Mouse (Mus musculus) ES-Bruce4 (cell line): Measurements from ENCODE around the gene Tpi1. TPM values are rescaled to one million over a fixed set of nuclear protein-coding genes. Genes with fewer than 3 reads are reported as not detected.

Experiments used
- H3K27ac ChIP-seq: 2 replicates; pipeline ENCODE4 v1.5.1; 2012; ENCODE audit warnings: low read length, inconsistent platforms; ENCODE audit not compliant: insufficient read depth
- H3K27me3 ChIP-seq: 2 replicates; pipeline ENCODE4 v1.6.1; 2012; ENCODE audit warnings: mild to moderate bottlenecking, low read length, inconsistent platforms; ENCODE audit not compliant: control insufficient read depth, poor library complexity, insufficient read depth, severe bottlenecking
- H3K36me3 ChIP-seq: 2 replicates; pipeline ENCODE4 v1.6.1; 2012; ENCODE audit warnings: inconsistent platforms, mild to moderate bottlenecking, low read length, moderate library complexity; ENCODE audit not compliant: control insufficient read depth, poor library complexity, insufficient read depth, severe bottlenecking
- H3K4me1 ChIP-seq: one replicate; pipeline ENCODE4 v1.8.1; 2011; ENCODE audit warnings: low read length; ENCODE audit not compliant: control insufficient read depth, insufficient read depth
- H3K4me3 ChIP-seq: 2 replicates; pipeline ENCODE4 v1.5.1; 2011; ENCODE audit warnings: low read depth, mild to moderate bottlenecking, low read length
- H3K9ac ChIP-seq: 2 replicates; pipeline ENCODE4 v1.6.1; 2012; ENCODE audit warnings: low read depth, mild to moderate bottlenecking, inconsistent platforms; ENCODE audit not compliant: poor library complexity, severe bottlenecking
- H3K9me3 ChIP-seq: replicated peaks from 2 replicates; pipeline ENCODE4 v1.6.1; 2012; ENCODE audit warnings: mild to moderate bottlenecking, low read length, inconsistent platforms; ENCODE audit not compliant: control insufficient read depth, poor library complexity, insufficient read depth, severe bottlenecking
- CTCF ChIP-seq: IDR thresholded peaks from one replicate; pipeline ENCODE4 v1.8.1; 2011; ENCODE audit warnings: low read depth, low read length
- EP300 ChIP-seq: IDR thresholded peaks from 2 replicates; pipeline ENCODE4 v1.6.1; 2011; ENCODE audit warnings: low read depth, low read length; ENCODE audit not compliant: insufficient read depth
- POLR2A ChIP-seq: IDR thresholded peaks from one replicate; pipeline ENCODE4 v1.8.1; 2011; ENCODE audit warnings: low read length; ENCODE audit not compliant: insufficient read depth
- polyA plus RNA-seq: library from polyadenylated mRNA; stranded (reverse); fragments of >200 nt; gene quantifications from 2 replicates; pipeline ENCODE4 v1.2.4, GENCODE M21; 2011; ENCODE audit warnings: low read depth; ENCODE audit not compliant: missing spikeins, insufficient read depth, insufficient read length

Tpi1 gene
- polyA plus RNA-seq, 1 experiment, result 389 TPM

DNA sequence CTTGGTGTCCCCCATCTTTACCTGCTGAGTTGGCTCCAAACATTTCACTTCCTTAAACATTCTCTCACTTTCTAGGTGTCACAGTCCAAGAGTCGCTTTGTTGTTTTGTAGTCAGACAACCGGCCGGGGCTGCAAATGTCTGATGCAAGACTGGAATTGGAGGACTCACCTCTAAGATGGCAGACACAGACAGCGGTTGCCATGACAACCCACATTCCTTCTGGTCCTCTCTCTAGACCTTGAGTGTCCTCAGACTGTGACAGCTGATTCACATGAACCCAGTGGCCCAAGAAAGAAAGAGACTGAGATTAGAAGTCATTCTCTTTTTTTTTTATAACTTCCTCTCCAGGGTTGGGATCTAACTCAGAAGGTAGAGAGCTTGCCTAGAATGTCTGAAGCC, 24.6 kb downstream of the Tpi1 start:
- no peaks in the 10 kb centered on the region for H3K9me3 ChIP-seq

DNA sequence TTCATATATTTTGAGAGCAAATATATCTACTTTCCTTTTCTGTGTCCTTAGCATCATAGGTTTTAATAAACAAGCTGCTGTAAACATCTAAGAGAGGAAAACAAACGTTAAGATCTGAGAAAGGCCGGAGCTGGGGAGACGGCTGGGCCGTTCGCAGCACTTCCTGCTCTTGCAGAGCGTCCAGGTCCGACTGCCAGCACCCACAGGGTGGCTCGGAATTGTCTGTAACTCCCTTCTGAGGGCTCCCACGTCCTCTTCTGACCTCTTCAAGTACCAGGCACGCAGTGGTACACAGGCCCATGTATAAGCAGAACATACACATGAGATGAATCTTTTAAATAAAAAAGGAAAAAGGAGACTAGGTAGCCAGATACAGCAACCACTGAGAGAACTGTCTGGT, 26.4 kb downstream of the Tpi1 start:
- no peak overlapping the region for H3K9ac ChIP-seq
- H3K27me3 ChIP-seq, result no peaks in the 10 kb centered on the region
- no peaks in the 10 kb centered on the region for H3K4me1 ChIP-seq
- no peak for TF ChIP-seq POLR2A
- TF ChIP-seq CTCF, result no peak
- TF ChIP-seq EP300, result no peak
- H3K36me3 ChIP-seq, result no peaks in the 10 kb centered on the region
- H3K4me3 ChIP-seq, result no peak overlapping the region
- no peak overlapping the region for H3K27ac ChIP-seq
- H3K9me3 ChIP-seq, result no peaks in the 10 kb centered on the region

More for the DNA sequence above, 24.6 kb downstream of the Tpi1 start:
- peak overlapping the region; percentile 52; the same call in 1 of the 2 replicates for H3K27ac ChIP-seq
- H3K36me3 ChIP-seq, result no peaks in the 10 kb centered on the region
- no peak for TF ChIP-seq POLR2A
- no peak for TF ChIP-seq CTCF
- TF ChIP-seq EP300, result no peak
- no peak overlapping the region for H3K9ac ChIP-seq
- H3K4me3 ChIP-seq, result no peak overlapping the region
- no peaks in the 10 kb centered on the region for H3K27me3 ChIP-seq
- H3K4me1 ChIP-seq, result no peaks in the 10 kb centered on the region

DNA sequence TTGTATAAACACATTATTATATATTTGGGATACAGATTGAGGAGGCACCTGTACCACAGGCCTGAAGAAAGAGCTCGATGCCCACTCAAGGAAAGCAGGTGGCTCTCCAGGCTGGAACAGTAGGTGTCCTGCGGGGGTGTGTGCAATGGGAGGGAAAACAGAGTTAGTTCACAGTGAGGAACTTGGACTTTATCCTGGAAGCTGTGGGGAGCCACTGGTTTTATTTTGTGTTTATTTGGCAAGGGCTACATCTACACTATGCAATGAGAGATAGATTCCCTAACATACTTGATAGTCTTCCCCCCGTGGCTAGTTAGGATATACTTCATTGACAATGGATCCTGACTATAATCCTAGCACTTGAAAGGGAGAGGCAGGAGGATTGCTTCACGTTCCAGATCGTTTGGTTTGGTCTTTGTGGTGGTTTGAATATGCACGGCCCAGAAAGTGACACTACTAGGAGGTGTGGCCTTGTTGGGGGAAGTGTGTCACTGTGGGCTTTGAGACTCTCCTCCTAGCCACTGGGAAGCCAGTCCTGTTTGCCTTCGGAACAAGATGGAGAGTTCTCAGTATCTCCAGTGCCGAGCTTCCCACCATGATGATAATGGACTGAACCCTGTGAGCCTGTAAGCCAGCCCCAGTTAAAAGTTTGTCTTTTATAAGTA, 27.2 kb downstream of the Tpi1 start:
- TF ChIP-seq CTCF (no peak), POLR2A (no peak), EP300 (no peak)
- Histone ChIP-seq H3K4me3 (no peak overlapping the region), H3K9me3 (no peaks in the 10 kb centered on the region), H3K27me3 (no peaks in the 10 kb centered on the region), H3K4me1 (no peaks in the 10 kb centered on the region), H3K36me3 (no peaks in the 10 kb centered on the region), H3K27ac (no peak overlapping the region), H3K9ac (no peak overlapping the region)

DNA sequence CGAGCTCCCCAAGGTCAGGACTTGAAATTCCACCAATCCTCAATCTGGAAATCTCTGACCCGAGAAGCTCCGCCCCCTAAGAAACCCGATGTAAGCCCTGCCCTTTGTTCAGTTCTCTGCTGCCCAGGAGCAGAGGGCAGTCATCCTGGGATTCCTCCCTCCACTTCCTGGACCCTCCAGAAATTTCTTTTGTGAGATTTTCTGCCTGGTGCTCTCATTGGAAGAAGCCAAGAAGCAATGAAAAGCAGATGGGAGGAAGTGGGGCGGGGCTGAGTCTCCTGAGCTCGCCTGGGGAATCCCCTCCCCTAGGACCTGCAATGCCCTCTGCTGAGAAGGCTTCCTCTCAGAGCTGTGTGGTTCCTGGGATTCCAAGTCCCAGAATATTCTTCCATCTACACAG, 31.7 kb downstream of the Tpi1 start:
- TF ChIP-seq POLR2A (peak; percentile 23), CTCF (no peak)
- peak overlapping the region; percentile 85 for H3K27ac ChIP-seq

DNA sequence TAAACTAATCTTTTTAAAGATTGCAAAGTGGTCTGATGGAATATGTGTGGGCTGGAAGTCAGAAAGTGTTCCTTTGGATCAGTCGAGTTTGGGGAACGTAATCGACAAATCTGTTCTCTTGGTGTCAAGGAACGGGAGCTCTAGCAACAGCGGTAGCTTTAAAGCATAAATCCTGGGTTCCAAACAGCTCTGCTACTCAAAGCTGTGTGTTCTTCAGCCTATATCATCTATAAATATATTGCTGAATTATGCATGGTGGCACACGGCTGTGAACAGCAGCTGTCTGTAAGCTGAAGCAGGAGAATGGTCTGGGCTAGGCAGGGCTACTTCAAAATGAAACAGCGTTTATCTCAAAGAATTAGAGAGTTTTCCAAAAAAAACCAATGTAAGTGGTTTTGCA, 33.2 kb downstream of the Tpi1 start:
- no peak overlapping the region for H3K9ac ChIP-seq
- no peaks in the 10 kb centered on the region for H3K9me3 ChIP-seq
- H3K27me3 ChIP-seq, result no peaks in the 10 kb centered on the region
- H3K27ac ChIP-seq, result no peak overlapping the region
- TF ChIP-seq POLR2A (no peak), CTCF (no peak), EP300 (no peak)
- H3K36me3 ChIP-seq, result no peaks in the 10 kb centered on the region
- H3K4me3 ChIP-seq, result no peak overlapping the region
- no peaks in the 10 kb centered on the region for H3K4me1 ChIP-seq

More for the DNA sequence above, 31.7 kb downstream of the Tpi1 start:
- Histone ChIP-seq H3K9ac (peak overlapping the region; percentile 62), H3K4me1 (no peaks in the 10 kb centered on the region), H3K4me3 (peak overlapping the region; percentile 55; the same call in 1 of the 2 replicates), H3K9me3 (no peaks in the 10 kb centered on the region), H3K36me3 (no peaks in the 10 kb centered on the region), H3K27me3 (no peaks in the 10 kb centered on the region)

DNA sequence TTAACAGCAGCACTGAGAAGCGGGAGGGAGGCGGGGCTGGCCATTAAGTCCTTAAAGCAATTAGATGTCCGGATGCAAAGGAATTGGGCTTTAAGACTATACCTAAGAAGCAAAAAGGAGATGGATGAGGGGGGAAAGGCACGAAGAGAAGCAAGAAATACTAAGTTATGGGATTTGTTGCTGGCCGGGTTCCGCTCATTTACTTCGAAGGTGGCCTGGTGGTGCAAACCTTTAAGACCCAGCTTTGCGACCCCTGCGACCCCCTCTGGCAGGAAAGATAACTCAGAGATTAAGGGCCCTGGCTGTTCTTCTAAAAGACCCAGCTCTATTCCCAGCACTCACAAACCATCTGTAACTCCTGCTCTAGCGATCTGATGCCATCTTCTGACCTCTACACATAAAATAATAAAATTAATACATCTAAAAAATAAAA, 34.1 kb downstream of the Tpi1 start:
- peak overlapping the region; percentile 34; the same call in 1 of the 2 replicates for H3K4me3 ChIP-seq
- H3K27me3 ChIP-seq, result no peaks in the 10 kb centered on the region
- H3K27ac ChIP-seq, result no peak overlapping the region
- H3K4me1 ChIP-seq, result no peaks in the 10 kb centered on the region
- H3K9me3 ChIP-seq, result no peaks in the 10 kb centered on the region
- no peak overlapping the region for H3K9ac ChIP-seq
- no peaks in the 10 kb centered on the region for H3K36me3 ChIP-seq
- TF ChIP-seq POLR2A (no peak), CTCF (no peak), EP300 (no peak)
